Mouse (Mus musculus): Measurements from ENCODE around the gene Taldo1.
A peak's percentile ranks its signal among the peaks of the same experiment; 100 is the strongest.

Taldo1 gene

GRCm38 (mm10) chr7:141423811-141424210 is 31.8 kb downstream of the Taldo1 start:
- no peak for DNase-seq (ENCODE audit: low read depth)

DNA sequence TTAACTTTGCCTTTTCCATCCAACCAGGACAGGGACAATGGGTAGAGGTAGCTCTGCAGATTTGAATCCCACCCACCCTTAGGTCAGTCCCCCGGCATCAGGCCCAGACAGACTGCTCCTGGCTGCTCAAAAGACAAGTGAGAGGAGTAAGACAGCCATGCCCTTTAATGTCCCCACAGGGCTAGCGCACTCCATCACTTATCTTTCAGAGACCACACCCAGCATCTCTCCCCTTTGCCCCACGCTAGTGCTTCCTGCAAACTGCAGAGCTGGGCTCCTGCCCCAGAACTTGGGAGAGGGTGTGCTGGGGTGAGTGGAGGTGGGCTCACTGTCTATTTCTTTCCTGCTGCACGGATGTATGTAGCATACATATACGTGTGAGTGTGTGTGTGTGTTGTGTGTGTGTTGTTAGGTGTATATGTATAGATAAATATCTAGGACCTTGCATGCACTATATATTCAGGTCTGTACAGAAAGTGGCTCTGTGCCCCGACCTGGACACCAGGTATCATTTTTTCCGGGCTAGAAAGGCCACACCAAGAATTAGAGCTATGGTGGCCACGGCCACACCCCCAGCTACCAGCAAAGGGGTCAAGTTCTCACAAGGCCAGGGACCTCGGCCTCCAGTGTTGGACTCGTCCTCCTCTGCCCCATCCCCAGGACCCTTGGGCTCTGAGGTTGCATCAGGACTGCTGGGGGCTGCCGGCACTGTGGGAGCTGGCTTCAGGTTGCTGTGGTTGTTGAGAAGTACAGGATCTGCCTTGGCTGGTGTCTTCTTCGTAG is 35.1 kb downstream of the Taldo1 start:
- DNase-seq (ENCODE audit: low read depth), result no peak

GRCm38 (mm10) chr7:141428701-141429100 is 36.7 kb downstream of the Taldo1 start:
- no peak for DNase-seq (ENCODE audit: low read depth)

GRCm38 (mm10) chr7:141429310-141429709 is 37.3 kb downstream of the Taldo1 start, which contains the start of gene Cend1:
Gene Cend1, minus strand, starts transcription at chr7:141429491.
- peak; percentile 47 for DNase-seq (ENCODE audit: low read depth)

- DNase-seq (ENCODE audit: low read depth), result no peak
These were observed 38.0 kb downstream of the Taldo1 start for GRCm38 (mm10) chr7:141429840-141430584.

- no peak for DNase-seq (ENCODE audit: low read depth)
These were observed 38.7 kb downstream of the Taldo1 start for GRCm38 (mm10) chr7:141430585-141431240.

DNA sequence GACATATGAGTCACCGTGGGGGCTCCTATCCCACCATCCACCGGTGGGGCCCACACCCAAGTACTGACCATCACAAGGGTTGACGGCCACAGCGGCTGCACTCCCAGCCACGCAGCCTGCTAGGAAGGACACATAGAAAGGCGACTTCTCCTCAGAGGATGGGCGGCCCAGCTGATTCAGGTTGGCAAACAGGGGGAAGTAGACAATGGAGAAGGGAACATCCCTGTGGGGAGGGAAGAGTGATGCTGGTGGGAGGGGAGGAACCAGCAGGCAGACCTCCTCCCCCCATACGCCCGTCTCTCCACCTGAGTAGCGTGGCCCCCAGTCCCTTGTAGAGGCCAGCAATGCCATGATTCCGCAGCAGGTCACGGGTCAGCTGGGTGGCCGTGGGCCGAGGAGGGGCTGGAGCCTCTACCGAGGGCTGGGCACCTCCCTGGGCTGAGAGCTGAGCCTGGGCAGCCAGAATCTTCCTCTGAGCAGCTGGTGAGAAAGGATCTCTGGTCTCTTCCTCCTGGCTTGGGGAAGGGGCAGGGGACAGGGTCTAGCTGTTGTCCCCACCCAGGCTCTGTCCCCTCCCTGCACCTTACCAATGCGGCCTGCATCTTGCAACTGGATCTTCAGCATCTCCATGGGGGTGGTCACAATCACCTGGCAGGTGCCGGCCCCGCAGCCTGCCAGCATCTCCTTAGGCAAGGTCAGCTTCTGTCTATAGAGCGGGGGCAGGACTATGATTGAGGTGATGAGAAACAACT is 39.6 kb downstream of the Taldo1 start:
- DNase-seq (ENCODE audit: low read depth), result no peak

- no peak for DNase-seq (ENCODE audit: low read depth)
These were observed 40.2 kb downstream of the Taldo1 start for GRCm38 (mm10) chr7:141432186-141432611.

GRCm38 (mm10) chr7:141432741-141433516 is 40.9 kb downstream of the Taldo1 start:
- DNase-seq (ENCODE audit: low read depth), result no peak

DNA sequence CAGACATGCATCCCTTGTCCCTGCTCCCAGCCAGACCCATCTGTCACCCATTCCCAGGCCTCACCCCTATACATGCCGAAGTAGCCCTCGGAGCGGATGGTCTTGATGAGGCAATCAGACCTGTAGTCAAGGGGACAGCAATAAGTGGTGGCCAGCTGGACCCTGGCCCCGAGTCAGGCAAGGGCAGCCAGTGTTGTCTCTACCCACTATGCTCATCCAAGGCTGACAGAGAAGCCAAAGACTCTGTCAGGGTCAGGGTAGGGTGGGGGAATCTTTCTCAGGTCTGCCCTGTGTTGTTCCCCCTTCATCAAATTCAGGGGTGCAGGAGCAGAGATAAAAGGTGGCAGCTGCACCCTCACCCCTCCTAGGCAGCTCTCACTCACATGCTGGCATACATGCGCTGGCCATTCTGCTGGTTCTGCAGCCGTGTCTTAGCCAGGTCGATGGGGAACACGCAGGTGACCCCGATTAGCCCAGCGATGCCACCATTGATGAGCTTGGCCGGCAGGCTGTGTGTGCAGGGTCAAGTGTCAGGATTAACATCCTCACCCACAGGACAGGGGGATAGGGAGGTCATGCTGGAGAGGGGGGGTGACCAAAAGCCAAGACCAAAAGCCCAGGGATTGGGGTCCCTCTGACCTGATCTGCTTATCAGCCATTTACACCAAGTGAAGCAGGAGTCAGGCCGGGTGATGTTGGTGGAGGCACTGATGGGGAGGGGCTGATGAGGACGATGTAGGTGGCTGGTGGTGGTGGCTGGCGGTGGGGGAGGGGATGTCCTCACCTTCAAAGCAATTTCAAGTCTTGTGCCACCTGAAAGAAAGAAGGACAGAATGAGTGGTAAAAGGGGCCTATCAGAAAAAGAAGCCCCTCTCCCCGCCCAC is 41.8 kb downstream of the Taldo1 start:
- no peak for DNase-seq (ENCODE audit: low read depth)

DNA sequence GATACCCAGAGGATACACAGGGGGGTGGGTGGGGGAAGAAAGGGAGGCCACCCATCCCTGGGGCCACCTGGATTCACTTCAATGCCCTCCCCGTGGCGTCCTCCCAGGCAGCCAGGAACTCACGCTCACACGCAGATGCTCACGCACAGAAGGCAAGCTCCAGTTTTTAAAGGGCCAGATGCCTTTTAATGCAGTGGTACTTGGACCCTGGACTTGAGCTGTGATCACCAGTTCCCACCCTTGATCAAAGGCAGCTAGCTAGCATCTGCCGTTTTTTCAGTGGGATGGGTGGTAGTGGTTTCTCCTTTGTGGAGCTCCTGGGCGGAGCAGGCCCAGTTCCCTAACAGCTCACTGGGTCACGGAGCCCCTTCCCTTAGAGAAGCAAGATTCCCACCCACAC is 42.5 kb downstream of the Taldo1 start:
- DNase-seq (ENCODE audit: low read depth), result peak; percentile 69

GRCm38 (mm10) chr7:141435129-141435855 is 43.3 kb downstream of the Taldo1 start:
- peak; percentile 91 for DNase-seq (ENCODE audit: low read depth)

DNA sequence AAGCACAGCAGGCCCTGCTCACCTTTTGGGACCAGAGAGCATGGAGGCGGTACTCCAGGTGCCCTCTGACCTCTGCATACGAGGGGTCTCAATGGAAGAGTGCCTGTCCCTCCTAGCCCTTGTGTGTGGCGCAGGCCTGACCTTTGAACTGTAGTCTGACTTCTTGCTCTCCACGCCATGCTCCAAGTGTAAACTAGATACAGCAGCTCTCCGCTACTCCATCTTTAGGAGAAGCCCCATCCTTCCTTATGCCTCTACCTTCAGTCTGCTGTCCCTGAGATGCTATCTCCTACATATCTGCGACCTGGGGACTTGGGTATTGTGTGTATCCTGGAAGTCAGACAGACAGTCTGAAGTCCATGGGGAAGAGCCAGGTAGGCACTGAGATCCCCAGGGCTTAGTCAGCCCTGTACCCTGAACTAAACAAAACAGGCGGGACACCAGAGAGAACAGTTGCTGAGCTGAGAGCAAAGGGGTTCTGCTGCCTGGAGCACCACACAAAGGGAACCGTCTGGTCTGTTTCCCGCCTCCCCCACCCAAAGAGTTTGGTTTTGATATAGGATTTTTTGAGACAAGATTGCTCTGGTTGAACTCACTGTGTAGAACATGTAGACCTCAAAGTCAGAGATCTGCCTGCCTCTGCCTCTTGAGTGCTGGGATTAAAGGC is 44.0 kb downstream of the Taldo1 start:
- no peak for DNase-seq (ENCODE audit: low read depth)

- no peak for DNase-seq (ENCODE audit: low read depth)
These were observed 44.5 kb downstream of the Taldo1 start for GRCm38 (mm10) chr7:141436523-141436892.

- peak; percentile 91 for DNase-seq (ENCODE audit: low read depth)
These were observed 45.5 kb downstream of the Taldo1 start, which contains the start of gene Slc25a22 for GRCm38 (mm10) chr7:141437178-141438120. Gene Slc25a22, minus strand, starts transcription at chr7:141437892.

DNA sequence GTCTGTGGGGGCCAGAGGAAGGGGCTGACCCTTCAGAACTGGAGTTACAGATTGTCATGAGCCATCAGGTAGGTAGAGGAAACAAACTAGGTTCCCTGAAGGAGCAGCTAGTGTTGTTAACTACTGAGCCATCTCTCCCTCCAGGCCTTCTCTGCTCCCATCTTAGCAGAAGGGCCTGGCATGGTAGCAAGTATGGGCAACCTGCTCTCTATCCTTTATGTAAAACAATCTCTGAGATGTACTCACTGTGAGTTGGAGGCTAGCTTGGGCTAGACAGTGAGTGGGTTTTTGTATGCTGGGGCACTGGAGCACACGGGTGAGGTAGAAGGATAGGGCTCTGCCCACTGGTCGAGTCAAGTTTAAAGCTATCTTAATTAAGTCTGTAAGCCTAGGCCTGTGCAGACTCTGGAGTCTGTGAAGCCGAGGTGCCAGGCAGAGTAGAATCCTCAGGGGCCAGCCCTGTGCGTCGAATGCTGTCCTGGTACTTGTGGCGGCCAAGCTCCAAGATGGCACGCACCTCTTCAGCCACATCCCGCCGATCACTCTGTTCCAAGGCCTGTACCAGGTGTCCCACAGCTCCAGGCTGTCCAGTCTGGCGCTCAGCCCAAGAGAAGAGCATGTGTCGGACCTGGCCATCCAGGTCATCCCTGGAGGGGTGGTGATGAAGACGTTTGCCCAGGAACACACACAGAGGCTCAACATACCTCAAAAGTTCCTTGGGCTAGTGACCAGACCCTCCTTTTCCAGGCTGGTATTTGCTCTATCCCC is 46.4 kb downstream of the Taldo1 start:
- DNase-seq (ENCODE audit: low read depth), result no peak

DNA sequence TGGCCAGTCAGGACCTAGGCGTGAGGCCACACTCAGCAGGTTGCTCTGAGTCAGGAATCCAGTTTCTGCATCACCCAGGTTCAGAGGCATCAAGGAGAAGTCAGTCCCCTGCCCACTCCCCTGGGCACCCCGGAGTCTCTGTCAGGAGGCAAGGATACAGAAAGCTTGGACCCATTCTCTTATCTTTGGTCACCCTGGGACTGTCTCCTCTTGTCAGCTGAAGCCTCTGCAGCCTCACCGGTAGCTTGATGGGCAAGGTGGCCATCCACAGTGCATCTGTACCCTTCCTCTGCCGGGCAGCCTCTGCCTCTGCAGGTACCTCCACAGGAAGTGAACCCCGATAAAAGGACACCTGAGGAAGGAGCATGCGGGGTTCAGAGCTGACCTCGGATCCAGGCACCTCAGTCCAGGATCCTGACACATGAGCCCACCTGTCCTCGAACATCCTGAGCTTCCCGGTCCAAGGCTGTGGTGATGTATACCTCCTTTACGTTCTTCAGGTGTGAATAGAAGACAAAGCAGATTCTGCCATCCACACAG is 47.2 kb downstream of the Taldo1 start:
- no peak for DNase-seq (ENCODE audit: low read depth)
